Mouse (Mus musculus): ENCODE results near the gene Cfap20. TPM values are rescaled to one million over a fixed set of nuclear protein-coding genes. Genes with fewer than 3 reads are reported as not detected.

Gene Cfap20
- total and polyA plus RNA-seq, 3 experiments: 56.2 to 281 (median 77.7) TPM

GRCm38 (mm10) chr8:95399131-95399530, 35.5 kb downstream of the Cfap20 start:
- H3K27ac ChIP-seq (ENCODE audit: control insufficient read depth, low read depth, low read length): no peak overlapping the region
- H3K36me3 ChIP-seq (ENCODE audit: control insufficient read depth in 1 of 2, insufficient read depth in 2 of 2, low read length in 2 of 2): peaks cover 0 to 4% of the 10 kb centered on the region in 2 experiments; a peak in 2 of 4 replicates
- H3K27me3 ChIP-seq (ENCODE audit: control insufficient read depth in 1 of 2, insufficient read depth in 2 of 2, low read length in 2 of 2): peaks cover 0 to 1% of the 10 kb centered on the region in 2 experiments; a peak in 1 of 4 replicates
- no peak overlapping the region for H3K4me3 ChIP-seq (ENCODE audit: control insufficient read depth in 1 of 2, insufficient read depth in 1 of 2, low read depth in 2 of 2, low read length in 2 of 2)
- TF ChIP-seq GATA1 (IDR thresholded peaks at IDR 0.05; ENCODE audit: low read depth, low read length) (no peak), CTCF (IDR thresholded peaks at IDR 0.05 in 2 of 3, conservative IDR thresholded peaks at IDR 0.05 in 1 of 3; ENCODE audit: control insufficient read depth in 1 of 3, insufficient read depth in 1 of 3, low read depth in 2 of 3, low read length in 3 of 3, poor library complexity in 1 of 3, severe bottlenecking in 1 of 3) (no peak), SIN3A (IDR thresholded peaks at IDR 0.05; ENCODE audit: low read length) (no peak), KAT2A (conservative IDR thresholded peaks at IDR 0.05; ENCODE audit: low read depth, low read length) (no peak), POLR2AphosphoS2 (IDR thresholded peaks at IDR 0.05; ENCODE audit: low read length) (no peak), ELF1 (IDR thresholded peaks at IDR 0.05; ENCODE audit: low read depth, low read length) (no peak), UBTF (IDR thresholded peaks at IDR 0.05; ENCODE audit: borderline replicate concordance, insufficient read depth, low read depth, low read length) (no peak), SMC3 (IDR thresholded peaks at IDR 0.05; ENCODE audit: low read depth, low read length) (no peak), EP300 (IDR thresholded peaks at IDR 0.05; ENCODE audit: low read depth in 1 of 2, low read length in 2 of 2) (no peak), POLR2AphosphoS5 (IDR thresholded peaks at IDR 0.05; ENCODE audit: borderline replicate concordance, low read depth, low read length) (no peak), MAZ (IDR thresholded peaks at IDR 0.05; ENCODE audit: low read depth, low read length) (no peak)
- no peak overlapping the region for H3K9ac ChIP-seq (ENCODE audit: control insufficient read depth, low read depth, low read length, poor library complexity, severe bottlenecking)
- H3K4me1 ChIP-seq (ENCODE audit: control insufficient read depth in 1 of 2, insufficient read depth in 2 of 2, low read length in 2 of 2): peaks cover 0 to 12% of the 10 kb centered on the region in 2 experiments; a peak in 1 of 4 replicates
- no peaks in the 10 kb centered on the region for H3K9me3 ChIP-seq (replicated peaks; ENCODE audit: insufficient read depth, low read length)
- DNase-seq (ENCODE audit: low read depth, low spot score): no peak
- H3K79me2 ChIP-seq (ENCODE audit: control insufficient read depth, insufficient read depth, low read length, poor library complexity): no peaks in the 10 kb centered on the region

GRCm38 (mm10) chr8:95397201-95397600, 37.5 kb downstream of the Cfap20 start:
- H3K4me1 ChIP-seq (ENCODE audit: control insufficient read depth in 1 of 2, insufficient read depth in 2 of 2, low read length in 2 of 2): peaks cover 0 to 12% of the 10 kb centered on the region in 2 experiments; a peak in 1 of 4 replicates
- H3K27ac ChIP-seq (ENCODE audit: control insufficient read depth, low read depth, low read length): no peak overlapping the region
- no peak for TF ChIP-seq POLR2AphosphoS5 (IDR thresholded peaks at IDR 0.05; ENCODE audit: borderline replicate concordance, low read depth, low read length)
- no peak for TF ChIP-seq NELFE (IDR thresholded peaks at IDR 0.05; ENCODE audit: low read depth, low read length)
- no peak for TF ChIP-seq ELF1 (IDR thresholded peaks at IDR 0.05; ENCODE audit: low read depth, low read length)
- no peak for TF ChIP-seq MAZ (IDR thresholded peaks at IDR 0.05; ENCODE audit: low read depth, low read length)
- no peak for TF ChIP-seq RCOR1 (IDR thresholded peaks at IDR 0.05; ENCODE audit: low read depth, low read length)
- TF ChIP-seq MYC (IDR thresholded peaks at IDR 0.05; ENCODE audit: low read depth, low read length): no peak
- TF ChIP-seq EP300 (IDR thresholded peaks at IDR 0.05; ENCODE audit: low read depth in 1 of 2, low read length in 2 of 2): no peak
- TF ChIP-seq KAT2A (conservative IDR thresholded peaks at IDR 0.05; ENCODE audit: low read depth, low read length): no peak
- TF ChIP-seq ZNF384 (IDR thresholded peaks at IDR 0.05; ENCODE audit: low read depth, low read length): no peak
- no peak for TF ChIP-seq GATA1 (IDR thresholded peaks at IDR 0.05; ENCODE audit: low read depth, low read length)
- no peak for TF ChIP-seq MYB (IDR thresholded peaks at IDR 0.05; ENCODE audit: low read depth, low read length)
- no peak for TF ChIP-seq GABPA (IDR thresholded peaks at IDR 0.05; ENCODE audit: low read depth, low read length)
- no peak for TF ChIP-seq TAL1 (IDR thresholded peaks at IDR 0.05; ENCODE audit: low read length)
- no peak for TF ChIP-seq RAD21 (IDR thresholded peaks at IDR 0.05; ENCODE audit: low read depth, low read length)
- TF ChIP-seq UBTF (IDR thresholded peaks at IDR 0.05; ENCODE audit: borderline replicate concordance, insufficient read depth, low read depth, low read length): no peak
- TF ChIP-seq ZC3H11A (IDR thresholded peaks at IDR 0.05; ENCODE audit: low read depth, low read length): no peak
- TF ChIP-seq CHD2 (IDR thresholded peaks at IDR 0.05; ENCODE audit: low read length): no peak
- TF ChIP-seq E2F4 (IDR thresholded peaks at IDR 0.05; ENCODE audit: borderline replicate concordance, low read depth, low read length): no peak
- TF ChIP-seq CTCF (IDR thresholded peaks at IDR 0.05 in 2 of 3, conservative IDR thresholded peaks at IDR 0.05 in 1 of 3; ENCODE audit: control insufficient read depth in 1 of 3, insufficient read depth in 1 of 3, low read depth in 2 of 3, low read length in 3 of 3, poor library complexity in 1 of 3, severe bottlenecking in 1 of 3): no peak
- DNase-seq (ENCODE audit: low read depth, low spot score): no peak
- H3K9ac ChIP-seq (ENCODE audit: control insufficient read depth, low read depth, low read length, poor library complexity, severe bottlenecking): no peak overlapping the region
- H3K9me3 ChIP-seq (replicated peaks; ENCODE audit: insufficient read depth, low read length): no peaks in the 10 kb centered on the region
- peaks cover 0 to 1% of the 10 kb centered on the region in 2 experiments; a peak in 1 of 4 replicates for H3K27me3 ChIP-seq (ENCODE audit: control insufficient read depth in 1 of 2, insufficient read depth in 2 of 2, low read length in 2 of 2)
- H3K36me3 ChIP-seq (ENCODE audit: control insufficient read depth in 1 of 2, insufficient read depth in 2 of 2, low read length in 2 of 2): peaks cover 0 to 4% of the 10 kb centered on the region in 2 experiments; a peak in 2 of 4 replicates
- no peak overlapping the region for H3K4me3 ChIP-seq (ENCODE audit: control insufficient read depth in 1 of 2, insufficient read depth in 1 of 2, low read depth in 2 of 2, low read length in 2 of 2)
- no peaks in the 10 kb centered on the region for H3K79me2 ChIP-seq (ENCODE audit: control insufficient read depth, insufficient read depth, low read length, poor library complexity)
